Mouse (Mus musculus): ENCODE measurements around the gene Exosc5. TPM values are rescaled to one million over a fixed set of nuclear protein-coding genes. Genes with fewer than 3 reads are reported as not detected.
A peak's percentile ranks its signal among the peaks of the same experiment; 100 is the strongest.

The Exosc5 gene
- polyA plus RNA-seq, 1 experiment from 2014 or later, result 83.0 TPM

DNA sequence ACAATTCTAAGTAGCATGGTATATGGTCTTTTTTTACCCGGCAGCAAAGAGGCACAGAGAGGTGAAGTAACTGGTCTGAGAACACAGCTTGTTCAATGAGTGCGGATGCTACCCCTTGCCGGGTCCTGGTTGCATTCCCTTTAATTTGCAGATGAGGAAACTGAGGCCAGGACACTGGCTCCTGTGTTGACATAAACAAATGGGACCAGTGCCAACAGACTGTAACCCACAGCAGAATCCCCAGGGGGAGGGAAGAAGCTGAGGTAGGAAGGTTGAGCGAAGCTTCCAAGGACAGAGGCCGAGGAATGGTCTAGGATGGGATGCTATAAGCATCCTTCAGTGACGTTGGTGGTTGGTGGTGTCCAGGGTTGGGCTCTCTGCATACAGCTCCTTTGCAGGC, 16.4 kb downstream of the Exosc5 start:
- H3K4me3 ChIP-seq (ENCODE audit: low read depth, low read length), result peak overlapping the region; percentile 34; the same call in 1 of the 2 replicates
- 41% methylated on average over 6 of the region's 6 CpGs for WGBS

DNA sequence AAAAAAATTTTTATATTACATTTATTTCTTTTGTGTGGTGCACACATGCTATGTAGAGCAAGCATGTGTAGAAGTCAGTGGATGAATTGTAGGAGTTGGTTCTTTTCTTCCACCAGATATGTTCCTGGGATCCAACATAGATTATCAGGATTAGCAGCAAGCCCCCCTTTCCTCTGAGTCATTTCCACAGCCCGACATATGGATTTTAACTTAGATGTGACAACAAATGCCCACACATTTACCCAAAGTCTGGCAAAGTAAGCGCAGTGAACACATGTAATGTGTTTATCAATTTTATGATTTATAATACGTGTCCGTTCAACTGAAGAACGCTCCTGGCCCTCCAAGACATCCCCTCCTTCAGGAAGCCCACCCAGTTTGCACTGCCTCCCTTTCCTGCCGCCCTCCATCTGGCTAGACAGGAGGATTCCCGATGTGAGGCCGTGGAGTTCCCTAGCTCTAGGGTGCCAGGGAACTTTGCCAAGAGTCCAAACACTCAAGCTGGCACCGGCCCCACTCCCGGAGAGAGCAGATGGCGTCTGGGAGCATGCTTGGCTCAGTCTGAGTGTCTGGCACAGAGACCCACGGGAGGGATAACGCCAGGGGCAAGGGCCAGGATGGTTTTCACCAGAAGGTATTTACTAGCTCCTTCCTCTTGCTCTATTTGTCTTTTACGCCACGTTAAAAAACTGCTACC, 17.3 kb downstream of the Exosc5 start:
- Histone ChIP-seq H3K9me3 (ENCODE audit: control insufficient read depth, low read depth, low read length) (no peaks in the 10 kb centered on the region), H3K4me3 (ENCODE audit: low read depth, low read length) (no peak overlapping the region), H3K27ac (ENCODE audit: low read length) (no peak overlapping the region), H3K4me1 (ENCODE audit: control insufficient read depth, insufficient read depth, low read length) (peaks cover 14% of the 10 kb centered on the region; the same call in 1 of the 2 replicates), H3K4me2 (replicated peaks; ENCODE audit: low read depth, low read length) (no peak overlapping the region), H3K27me3 (ENCODE audit: control insufficient read depth, insufficient read depth, low read length) (peaks cover 16% of the 10 kb centered on the region), H3K36me3 (ENCODE audit: control insufficient read depth, insufficient read depth, low read length) (no peaks in the 10 kb centered on the region), H3K9ac (replicated peaks; ENCODE audit: low read depth, low read length) (no peak overlapping the region)
- no peak for ATAC-seq (ENCODE audit: insufficient number of reproducible peaks, insufficient read depth, low FRiP score, low read depth)
- 49% methylated on average over 15 of the region's 15 CpGs for WGBS

More for the DNA sequence above, 16.4 kb downstream of the Exosc5 start:
- peaks cover 12% of the 10 kb centered on the region; the same call in 1 of the 2 replicates for H3K4me1 ChIP-seq (ENCODE audit: control insufficient read depth, insufficient read depth, low read length)
- H3K9me3 ChIP-seq (ENCODE audit: control insufficient read depth, low read depth, low read length), result no peaks in the 10 kb centered on the region
- H3K27ac ChIP-seq (ENCODE audit: low read length), result no peak overlapping the region
- peak overlapping the region; percentile 69 for H3K4me2 ChIP-seq (replicated peaks; ENCODE audit: low read depth, low read length)
- H3K9ac ChIP-seq (replicated peaks; ENCODE audit: low read depth, low read length), result no peak overlapping the region
- H3K36me3 ChIP-seq (ENCODE audit: control insufficient read depth, insufficient read depth, low read length), result no peaks in the 10 kb centered on the region
- ATAC-seq (ENCODE audit: insufficient number of reproducible peaks, insufficient read depth, low FRiP score, low read depth), result no peak
- peaks cover 16% of the 10 kb centered on the region for H3K27me3 ChIP-seq (ENCODE audit: control insufficient read depth, insufficient read depth, low read length)

GRCm38 (mm10) chr7:25677013-25677412, 18.0 kb downstream of the Exosc5 start:
- WGBS, result 94% methylated on average over 7 of the region's 7 CpGs
- H3K27ac ChIP-seq (ENCODE audit: low read length), result no peak overlapping the region

DNA sequence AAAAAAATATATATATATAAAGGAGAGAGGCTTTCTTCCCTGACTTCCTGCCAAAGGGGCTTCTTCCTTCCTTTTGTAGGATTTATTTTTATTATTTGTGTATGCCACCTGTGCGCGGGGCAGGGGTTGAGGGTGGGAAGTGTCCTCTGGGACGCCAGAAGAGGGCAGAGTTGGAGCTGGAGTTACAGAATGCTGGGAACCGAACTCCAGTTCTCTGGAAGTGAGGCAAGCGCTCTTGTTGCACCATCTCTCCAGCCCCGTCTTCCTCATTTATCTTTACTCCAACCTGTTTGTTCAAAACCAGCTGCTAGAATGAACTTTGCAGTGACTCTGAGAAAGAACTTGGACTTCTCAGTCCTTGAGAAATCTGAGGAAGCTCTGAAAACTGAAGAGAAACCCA, 21.0 kb downstream of the Exosc5 start:
- Histone ChIP-seq H3K36me3 (ENCODE audit: control insufficient read depth, insufficient read depth, low read length) (no peaks in the 10 kb centered on the region), H3K4me2 (replicated peaks; ENCODE audit: low read depth, low read length) (peak overlapping the region; percentile 57), H3K9ac (replicated peaks; ENCODE audit: low read depth, low read length) (no peak overlapping the region), H3K27me3 (ENCODE audit: control insufficient read depth, insufficient read depth, low read length) (peaks cover 3% of the 10 kb centered on the region; the same call in 1 of the 2 replicates), H3K4me1 (ENCODE audit: control insufficient read depth, insufficient read depth, low read length) (peaks cover 11% of the 10 kb centered on the region; the same call in 1 of the 2 replicates), H3K27ac (ENCODE audit: low read length) (peak overlapping the region; percentile 90; the same call in 1 of the 2 replicates), H3K9me3 (ENCODE audit: control insufficient read depth, low read depth, low read length) (no peaks in the 10 kb centered on the region), H3K4me3 (ENCODE audit: low read depth, low read length) (peak overlapping the region; percentile 60)
- WGBS, result 8% methylated on average over 6 of the region's 6 CpGs
- no peak for ATAC-seq (ENCODE audit: insufficient number of reproducible peaks, insufficient read depth, low FRiP score, low read depth)

More at GRCm38 (mm10) chr7:25677013-25677412, 18.0 kb downstream of the Exosc5 start:
- Histone ChIP-seq H3K4me2 (replicated peaks; ENCODE audit: low read depth, low read length) (no peak overlapping the region), H3K4me3 (ENCODE audit: low read depth, low read length) (no peak overlapping the region), H3K9me3 (ENCODE audit: control insufficient read depth, low read depth, low read length) (no peaks in the 10 kb centered on the region), H3K9ac (replicated peaks; ENCODE audit: low read depth, low read length) (no peak overlapping the region), H3K27me3 (ENCODE audit: control insufficient read depth, insufficient read depth, low read length) (peaks cover 16% of the 10 kb centered on the region), H3K36me3 (ENCODE audit: control insufficient read depth, insufficient read depth, low read length) (no peaks in the 10 kb centered on the region), H3K4me1 (ENCODE audit: control insufficient read depth, insufficient read depth, low read length) (peaks cover 18% of the 10 kb centered on the region; the same call in 1 of the 2 replicates)
- ATAC-seq (ENCODE audit: insufficient number of reproducible peaks, insufficient read depth, low FRiP score, low read depth), result no peak

DNA sequence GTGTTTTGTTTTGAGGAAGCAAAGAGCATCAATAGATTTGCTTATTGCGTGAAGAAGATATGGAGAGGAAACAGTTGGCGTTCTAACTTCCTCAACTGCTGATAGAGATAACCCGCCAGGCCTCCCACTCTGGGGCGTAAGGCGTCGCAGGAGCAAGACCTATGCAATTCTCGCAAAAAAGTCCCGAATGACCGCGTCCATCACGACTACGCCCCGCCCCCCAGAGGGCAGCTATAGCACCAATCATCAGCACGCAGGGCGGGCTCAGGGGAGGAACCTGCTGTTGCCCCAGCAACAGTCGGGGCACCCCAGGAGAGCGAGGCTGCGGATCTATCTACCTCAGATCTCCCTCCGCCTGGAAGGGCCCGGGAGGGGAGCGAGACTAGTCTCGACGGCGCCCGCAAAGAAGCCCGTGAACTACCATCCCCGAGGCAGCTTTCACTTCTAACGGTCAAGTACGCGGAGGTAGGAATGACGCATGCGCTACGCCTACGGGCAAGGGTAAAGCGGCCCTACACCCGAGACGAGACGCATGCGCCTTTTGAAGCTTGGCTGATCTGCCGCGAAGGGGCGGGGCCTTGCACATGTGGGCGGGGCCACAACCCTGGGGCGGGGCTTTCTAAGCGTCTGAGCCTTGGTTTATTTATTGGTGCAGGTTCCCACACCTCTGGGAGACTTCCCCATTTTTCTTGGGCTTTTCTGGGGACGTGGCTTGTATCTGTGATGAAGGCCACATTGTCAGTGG, 21.7 kb downstream of the Exosc5 start, which contains the start of gene B9d2:
TSS of gene B9d2 (plus strand) at position 267 of the 745 bp plus-strand sequence.
- H3K9me3 ChIP-seq (ENCODE audit: control insufficient read depth, low read depth, low read length), result no peaks in the 10 kb centered on the region
- no peaks in the 10 kb centered on the region for H3K27me3 ChIP-seq (ENCODE audit: control insufficient read depth, insufficient read depth, low read length)
- H3K27ac ChIP-seq (ENCODE audit: low read length), result peak within 1 kb of the TSS; percentile 90
- H3K4me2 ChIP-seq (replicated peaks; ENCODE audit: low read depth, low read length), result peak within 1 kb of the TSS; percentile 57
- H3K9ac ChIP-seq (replicated peaks; ENCODE audit: low read depth, low read length), result peak within 1 kb of the TSS; percentile 48
- H3K36me3 ChIP-seq (ENCODE audit: control insufficient read depth, insufficient read depth, low read length), result no peaks in the 10 kb centered on the region
- ATAC-seq (ENCODE audit: insufficient number of reproducible peaks, insufficient read depth, low FRiP score, low read depth), result peak; percentile 95
- H3K4me3 ChIP-seq (ENCODE audit: low read depth, low read length), result peak within 1 kb of the TSS; percentile 60
- 0% methylated on average over 46 of the region's 46 CpGs for WGBS
- peaks cover 9% of the 10 kb centered on the region; the same call in 1 of the 2 replicates for H3K4me1 ChIP-seq (ENCODE audit: control insufficient read depth, insufficient read depth, low read length)

DNA sequence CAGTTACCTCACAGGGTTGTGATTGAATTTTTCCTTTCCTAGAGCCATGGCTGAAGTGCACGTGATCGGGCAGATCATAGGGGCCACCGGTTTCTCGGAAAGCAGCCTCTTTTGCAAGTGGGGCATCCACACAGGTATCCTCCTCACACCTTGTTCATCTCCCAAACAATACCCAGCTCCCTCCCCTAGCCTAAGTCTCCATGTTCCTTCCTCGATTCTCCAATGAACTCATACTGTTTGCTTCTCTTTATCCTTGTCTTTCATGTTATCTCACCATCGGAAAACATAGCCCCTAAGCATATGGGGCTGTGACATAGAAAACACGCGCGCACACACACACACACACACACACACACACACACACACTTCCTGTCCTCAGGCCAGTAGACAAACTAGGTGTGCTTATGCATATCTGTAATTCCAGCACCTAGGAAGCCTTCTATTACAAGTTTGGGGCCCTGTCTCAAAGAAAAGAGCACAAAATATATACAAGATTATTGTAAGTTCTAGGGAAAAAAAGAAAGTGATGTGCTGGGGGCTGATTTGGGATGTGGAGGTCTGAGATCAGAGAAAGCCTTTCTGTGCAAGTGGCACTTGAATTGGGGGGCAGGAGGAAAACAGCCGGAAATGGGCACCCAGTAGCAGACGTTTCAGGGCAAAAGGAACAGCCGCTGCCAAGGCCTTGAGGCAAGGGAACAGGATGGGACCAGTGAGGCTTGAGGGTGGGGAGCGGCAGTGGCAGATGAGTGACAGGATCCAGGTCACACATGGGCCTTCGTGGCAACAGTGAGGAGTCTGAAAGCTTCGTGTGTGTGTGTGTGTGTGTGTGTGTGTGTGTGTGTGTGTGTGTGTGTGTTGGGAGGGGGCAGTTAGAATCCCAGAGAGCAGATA, 22.6 kb downstream of the Exosc5 start:
- ATAC-seq (ENCODE audit: insufficient number of reproducible peaks, insufficient read depth, low FRiP score, low read depth), result no peak
- no peaks in the 10 kb centered on the region for H3K36me3 ChIP-seq (ENCODE audit: control insufficient read depth, insufficient read depth, low read length)
- H3K27me3 ChIP-seq (ENCODE audit: control insufficient read depth, insufficient read depth, low read length), result no peaks in the 10 kb centered on the region
- H3K9ac ChIP-seq (replicated peaks; ENCODE audit: low read depth, low read length), result no peak overlapping the region
- peak overlapping the region; percentile 57 for H3K4me2 ChIP-seq (replicated peaks; ENCODE audit: low read depth, low read length)
- H3K27ac ChIP-seq (ENCODE audit: low read length), result no peak overlapping the region
- 57% methylated on average over 15 of the region's 15 CpGs for WGBS
- H3K4me3 ChIP-seq (ENCODE audit: low read depth, low read length), result peak overlapping the region; percentile 60; the same call in 1 of the 2 replicates
- no peaks in the 10 kb centered on the region for H3K9me3 ChIP-seq (ENCODE audit: control insufficient read depth, low read depth, low read length)
- peaks cover 12% of the 10 kb centered on the region; the same call in 1 of the 2 replicates for H3K4me1 ChIP-seq (ENCODE audit: control insufficient read depth, insufficient read depth, low read length)

GRCm38 (mm10) chr7:25683474-25684180, 24.7 kb downstream of the Exosc5 start:
- no peak for ATAC-seq (ENCODE audit: insufficient number of reproducible peaks, insufficient read depth, low FRiP score, low read depth)
- H3K9me3 ChIP-seq (ENCODE audit: control insufficient read depth, low read depth, low read length), result no peaks in the 10 kb centered on the region
- no peaks in the 10 kb centered on the region; the same call in 1 of the 2 replicates for H3K27me3 ChIP-seq (ENCODE audit: control insufficient read depth, insufficient read depth, low read length)
- H3K4me1 ChIP-seq (ENCODE audit: control insufficient read depth, insufficient read depth, low read length), result peaks cover 26% of the 10 kb centered on the region; the same call in 1 of the 2 replicates
- H3K36me3 ChIP-seq (ENCODE audit: control insufficient read depth, insufficient read depth, low read length), result no peaks in the 10 kb centered on the region
- no peak overlapping the region for H3K27ac ChIP-seq (ENCODE audit: low read length)
- no peak overlapping the region for H3K4me2 ChIP-seq (replicated peaks; ENCODE audit: low read depth, low read length)
- WGBS, result 57% methylated on average over 7 of the region's 7 CpGs
- no peak overlapping the region for H3K9ac ChIP-seq (replicated peaks; ENCODE audit: low read depth, low read length)
- H3K4me3 ChIP-seq (ENCODE audit: low read depth, low read length), result no peak overlapping the region
